Mouse (Mus musculus) brain, embryonic 18.5 days (tissue): ENCODE data around the gene Kcnq5.
"Not testable (repeated sequence)": the region's sequence is repeated elsewhere in the genome, so short reads cannot be mapped to it uniquely, and the experiment has no call there.

Experiments
- DNase-seq: peaks from one replicate; pipeline ENCODE4 v3.0.0-alpha.2; 2012; ENCODE audit warnings: low read depth, low spot score

Kcnq5 gene

GRCm38 (mm10) chr1:21838534-21838933 lies 123.2 kb downstream of the Kcnq5 start:
- DNase-seq, result no peak

- no peak for DNase-seq
These were observed 124.4 kb downstream of the Kcnq5 start for GRCm38 (mm10) chr1:21837387-21837786.

- DNase-seq, result no peak
These were observed 125.4 kb downstream of the Kcnq5 start for GRCm38 (mm10) chr1:21836337-21836736.

- DNase-seq, result no peak
These were observed 131.8 kb downstream of the Kcnq5 start for GRCm38 (mm10) chr1:21829909-21830455.

GRCm38 (mm10) chr1:21820066-21820630 lies 141.6 kb downstream of the Kcnq5 start:
- no peak for DNase-seq

- DNase-seq, result no peak
These were observed 156.7 kb downstream of the Kcnq5 start for GRCm38 (mm10) chr1:21805064-21805463.

GRCm38 (mm10) chr1:21804477-21804866 lies 157.3 kb downstream of the Kcnq5 start:
- no peak for DNase-seq

GRCm38 (mm10) chr1:21803751-21804476 lies 157.8 kb downstream of the Kcnq5 start:
- DNase-seq, result no peak

GRCm38 (mm10) chr1:21780746-21781145 lies 181.0 kb downstream of the Kcnq5 start:
- no peak for DNase-seq

- no peak for DNase-seq
These were observed 184.2 kb downstream of the Kcnq5 start for GRCm38 (mm10) chr1:21777560-21777959.

- no peak for DNase-seq
These were observed 187.8 kb downstream of the Kcnq5 start for GRCm38 (mm10) chr1:21773931-21774330.

- DNase-seq, result no peak
These were observed 191.2 kb downstream of the Kcnq5 start for GRCm38 (mm10) chr1:21770494-21770893.

- DNase-seq, result no peak
These were observed 212.4 kb downstream of the Kcnq5 start for GRCm38 (mm10) chr1:21749297-21749696.

GRCm38 (mm10) chr1:21729131-21729530 lies 232.6 kb downstream of the Kcnq5 start:
- DNase-seq, result no peak

GRCm38 (mm10) chr1:21723231-21723630 lies 238.5 kb downstream of the Kcnq5 start:
- not testable (repeated sequence) for DNase-seq

- DNase-seq, result no peak
These were observed 240.5 kb downstream of the Kcnq5 start for GRCm38 (mm10) chr1:21721246-21721645.

GRCm38 (mm10) chr1:21714816-21715215 lies 246.9 kb downstream of the Kcnq5 start:
- DNase-seq, result no peak

- DNase-seq, result no peak
These were observed 249.0 kb downstream of the Kcnq5 start for GRCm38 (mm10) chr1:21712711-21713110.

- DNase-seq, result no peak
These were observed 271.3 kb downstream of the Kcnq5 start for GRCm38 (mm10) chr1:21690458-21690857.

- DNase-seq, result no peak
These were observed 272.8 kb downstream of the Kcnq5 start for GRCm38 (mm10) chr1:21688918-21689317.

- DNase-seq, result no peak
These were observed 277.3 kb downstream of the Kcnq5 start for GRCm38 (mm10) chr1:21684444-21684843.

GRCm38 (mm10) chr1:21676805-21677204 lies 284.9 kb downstream of the Kcnq5 start:
- DNase-seq, result no peak

GRCm38 (mm10) chr1:21660840-21661239 lies 300.9 kb downstream of the Kcnq5 start:
- DNase-seq, result no peak
